Mouse (Mus musculus) v-Abl transformed pro-B cells (cell line): ENCODE results near the gene Maml1.

ENCODE experiments used
- in situ Hi-C, 2 experiments: fragments of 400-800 bp; cut with MboI; formaldehyde crosslinking; loops; one replicate each; pipeline ENCODE4 v1.15.1; 2025; ENCODE audit not compliant: unreplicated experiment in 2 of 2

The Maml1 gene

DNA sequence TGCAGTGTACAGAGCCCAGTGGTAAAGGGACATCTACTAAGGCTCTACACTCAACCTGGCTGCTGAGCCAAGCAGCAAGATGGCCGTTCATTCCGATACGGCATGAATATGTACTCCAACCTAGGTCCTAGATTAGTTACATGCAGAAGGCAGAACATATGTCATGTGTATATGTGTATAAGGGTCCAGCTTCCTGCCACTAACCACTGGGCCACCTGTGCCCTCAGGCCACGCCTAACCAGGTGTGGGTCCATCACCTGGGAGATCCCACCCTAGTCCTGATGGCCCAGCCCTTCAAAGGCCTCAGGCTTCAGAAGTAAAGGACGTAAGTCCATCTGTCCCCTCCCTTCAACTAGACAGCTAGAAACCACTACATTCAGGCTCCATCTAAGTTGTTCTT, 84.1 kb downstream of the Maml1 start:
- in situ Hi-C loops, result no loop called here

DNA sequence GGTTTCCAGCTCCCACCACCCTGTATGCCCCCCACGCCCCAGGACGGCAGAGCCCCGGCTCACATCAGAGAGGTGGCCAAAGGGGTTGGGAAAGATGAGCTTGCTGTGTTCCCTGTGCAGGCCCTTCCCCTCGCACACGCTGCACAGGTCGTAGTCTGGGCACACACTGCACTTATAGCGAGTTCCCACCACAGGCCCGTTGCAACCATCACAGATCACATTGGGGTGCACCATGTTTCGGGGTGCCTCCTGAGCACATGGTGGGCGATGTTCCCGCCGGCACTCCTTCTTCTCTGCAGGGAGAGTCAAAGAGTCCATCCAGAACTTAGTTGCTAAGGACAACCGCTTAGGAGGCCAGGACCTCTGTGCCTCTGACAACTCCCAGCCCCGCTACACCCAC, 84.8 kb downstream of the Maml1 start:
- in situ Hi-C loops, result no loop called here

DNA sequence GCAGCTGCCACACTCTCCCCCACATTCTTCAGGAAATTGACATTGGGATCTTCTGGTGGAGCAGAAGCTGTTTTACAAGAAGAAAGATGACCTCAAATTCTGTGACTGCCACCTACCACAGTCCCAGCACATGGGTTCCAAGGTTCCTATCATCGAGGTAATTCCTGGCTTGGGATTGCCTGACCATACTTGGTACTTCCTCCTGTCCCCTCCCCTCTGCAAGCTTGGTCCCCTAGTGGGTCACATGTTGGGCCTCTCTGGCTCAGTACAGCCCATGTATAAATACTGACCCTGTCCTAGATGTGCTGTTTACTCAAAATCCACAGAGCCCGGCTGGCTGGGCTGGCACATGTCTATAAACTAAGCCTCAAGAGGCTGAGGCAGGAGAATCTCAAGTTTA, 86.1 kb downstream of the Maml1 start:
- in situ Hi-C loops, result no loop called here
